Mouse (Mus musculus): ENCODE results near the gene Fcrl1.

The Fcrl1 gene

DNA sequence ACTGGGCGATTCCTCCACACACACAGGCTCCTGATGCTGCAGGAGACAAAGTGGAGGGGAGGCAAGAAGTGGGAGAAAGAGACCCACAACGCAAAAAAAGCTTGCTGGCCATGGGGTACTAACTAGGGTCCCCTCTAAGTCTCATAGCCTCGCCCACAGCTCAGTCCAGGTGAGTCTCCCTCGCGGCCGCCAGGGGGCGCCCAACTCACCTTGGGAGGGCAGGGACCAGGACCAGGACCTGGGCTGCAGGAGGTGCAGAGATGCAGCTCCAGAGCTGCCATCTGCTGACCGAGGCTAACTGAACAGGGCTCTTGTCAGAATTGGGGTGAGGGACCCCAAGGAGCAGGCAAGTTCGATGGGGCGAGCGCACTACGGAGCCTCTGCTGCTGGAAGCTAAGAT lies 35.0 kb downstream of the Fcrl1 start:
- DNase-seq (ENCODE audit: low spot score): no peak

DNA sequence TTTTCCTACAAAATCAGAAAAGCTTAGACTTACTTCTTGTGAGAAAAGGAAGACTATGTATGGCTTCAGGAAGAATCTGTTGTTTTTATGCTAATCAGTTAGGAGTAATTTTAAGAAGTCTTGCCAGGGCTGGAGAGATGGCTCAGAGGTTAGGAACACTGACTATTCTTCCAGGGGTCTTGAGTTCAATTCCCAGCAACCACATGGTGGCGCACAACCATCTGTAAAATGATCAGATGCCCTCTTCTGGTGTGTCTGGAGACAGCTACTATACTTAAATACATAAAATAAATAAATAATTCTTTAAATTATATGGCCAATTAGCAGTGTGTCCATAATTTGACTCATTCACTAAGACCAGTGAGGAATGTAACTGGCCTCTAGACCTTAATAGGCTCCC lies 44.5 kb downstream of the Fcrl1 start:
- no peak for DNase-seq (ENCODE audit: low spot score)

DNA sequence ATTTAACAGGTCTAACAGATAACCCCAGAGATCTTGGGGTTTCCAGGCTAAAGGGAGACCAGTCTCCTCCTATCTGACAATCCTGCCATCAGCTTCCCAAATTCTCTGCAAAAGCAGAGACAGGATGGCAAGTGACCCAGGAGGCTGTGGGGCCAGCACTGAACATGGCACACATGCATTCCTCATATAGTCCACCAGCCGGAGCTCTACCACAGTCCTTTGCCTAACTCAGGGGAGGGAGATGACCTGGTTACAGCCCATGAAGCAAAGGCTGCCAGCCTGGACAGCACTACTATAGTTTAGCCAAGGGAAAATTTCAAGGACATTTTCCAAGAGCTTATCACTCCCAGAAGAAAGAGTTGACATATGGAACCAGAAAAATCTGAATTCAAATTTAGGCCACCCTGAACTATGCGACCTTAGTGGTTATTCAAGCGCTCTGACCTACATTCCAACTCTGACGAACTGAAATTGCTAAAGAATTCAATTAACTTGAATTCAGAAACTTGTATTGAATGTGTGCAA lies 46.3 kb downstream of the Fcrl1 start:
- DNase-seq (ENCODE audit: low spot score): no peak

DNA sequence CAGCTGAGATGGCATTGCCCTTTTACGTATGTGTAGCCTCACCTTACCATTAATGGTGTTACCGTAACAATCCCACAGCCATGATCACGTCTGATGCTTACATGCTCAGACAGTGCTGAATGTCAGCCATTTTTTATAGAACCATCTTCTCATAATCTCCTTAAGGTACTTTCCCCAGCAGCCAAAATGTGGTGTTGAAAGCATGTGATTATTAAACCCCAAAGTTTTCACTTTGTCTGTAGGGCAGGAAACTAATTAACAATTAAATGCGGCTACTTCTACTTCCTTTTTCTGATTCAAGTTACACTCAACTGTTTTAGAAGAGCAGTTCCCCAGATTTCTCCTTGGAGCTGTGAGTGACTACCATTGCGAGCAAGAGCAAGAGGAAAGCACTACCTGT lies 59.3 kb downstream of the Fcrl1 start, which contains the start of gene Fcrl5:
Fcrl5 (plus strand) TSS at position 295 of the 400 bp plus-strand sequence.
- no peak for DNase-seq (ENCODE audit: low spot score)

DNA sequence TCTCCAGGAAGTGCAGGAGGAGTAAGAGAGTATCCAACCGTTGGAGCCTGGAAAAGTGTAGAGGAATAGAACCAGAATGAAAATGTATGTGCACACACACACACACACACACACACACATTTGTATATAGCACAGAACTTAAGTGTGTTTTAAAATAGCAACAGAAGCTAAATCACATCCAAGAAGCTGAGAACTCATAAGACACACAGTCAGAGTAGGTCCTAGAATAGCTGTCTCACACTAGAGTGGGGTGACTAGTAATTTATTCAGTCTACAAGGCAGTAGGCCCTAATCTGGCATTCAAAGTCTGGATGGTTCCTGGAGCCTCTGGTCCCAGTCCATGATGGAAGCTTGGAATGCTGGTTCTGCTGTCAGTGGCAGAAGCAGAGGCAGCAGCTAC lies 64.4 kb downstream of the Fcrl1 start:
- DNase-seq (ENCODE audit: low spot score): no peak

DNA sequence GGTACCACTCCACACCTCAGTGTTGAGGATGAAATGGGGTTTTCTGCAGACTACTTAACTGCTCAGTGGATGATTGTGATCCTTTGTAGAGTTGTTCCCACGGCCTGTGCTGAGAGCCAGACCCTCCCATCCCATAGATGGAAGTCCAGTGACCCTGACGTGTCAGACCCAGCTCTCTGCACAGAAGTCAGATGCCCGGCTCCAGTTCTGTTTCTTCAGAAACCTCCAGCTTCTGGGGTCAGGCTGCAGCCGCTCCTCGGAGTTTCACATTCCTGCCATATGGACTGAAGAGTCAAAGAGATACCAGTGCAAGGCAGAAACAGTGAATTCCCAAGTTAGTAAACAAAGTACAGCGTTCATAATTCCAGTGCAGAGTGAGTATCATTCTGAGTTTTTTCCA lies 67.8 kb downstream of the Fcrl1 start:
- no peak for DNase-seq (ENCODE audit: low spot score)
